Mouse (Mus musculus): ENCODE results near the gene Gm26657. TPM values are rescaled to one million over a fixed set of nuclear protein-coding genes. Genes with fewer than 3 reads are reported as not detected.

The Gm26657 gene
- polyA plus RNA-seq, 1 experiment from 2014 or later, result not detected

- H3K9ac ChIP-seq, result no peak overlapping the region
- WGBS, result 86% methylated on average over 1 of the region's 1 CpGs
- no peaks in the 10 kb centered on the region for H3K9me3 ChIP-seq
- no peaks in the 10 kb centered on the region for H3K27me3 ChIP-seq
- H3K4me1 ChIP-seq, result no peaks in the 10 kb centered on the region
- no peak overlapping the region for H3K4me2 ChIP-seq
- H3K27ac ChIP-seq, result no peak overlapping the region
- ATAC-seq (ENCODE audit: low FRiP score), result no peak
- no peak overlapping the region for H3K4me3 ChIP-seq (replicated peaks)
- peaks cover 87% of the 10 kb centered on the region for H3K36me3 ChIP-seq (replicated peaks)
Observed at GRCm38 (mm10) chr4:56771065-56771464, 31.2 kb downstream of the Gm26657 start.

Other genes with a start within 250 kb of the Gm26657 start
- not detected in 2 replicates for gene Actl7b, start 1.4 kb downstream of the Gm26657 start, polyA plus RNA-seq (2016; fragmentation: Nextera tagmentation; extraction: Ambion mirVana)
- not detected in 2 replicates for gene Actl7a, start 3.3 kb downstream of the Gm26657 start, polyA plus RNA-seq (2016; fragmentation: Nextera tagmentation; extraction: Ambion mirVana)
- 84.7 and 90.3 TPM in 2 replicates for gene Elp1, start 62.3 kb downstream of the Gm26657 start, polyA plus RNA-seq (2016; fragmentation: Nextera tagmentation; extraction: Ambion mirVana)
- 20.6 and 21.9 TPM in 2 replicates for gene Fam206a, start 62.3 kb downstream of the Gm26657 start, polyA plus RNA-seq (2016; fragmentation: Nextera tagmentation; extraction: Ambion mirVana)
- 26.6 and 28.6 TPM in 2 replicates for gene Ctnnal1, start 125.1 kb downstream of the Gm26657 start, polyA plus RNA-seq (2016; fragmentation: Nextera tagmentation; extraction: Ambion mirVana)
- 12.7 and 12.8 TPM in 2 replicates for gene Tmem245, start 207.4 kb downstream of the Gm26657 start, polyA plus RNA-seq (2016; fragmentation: Nextera tagmentation; extraction: Ambion mirVana)